Mouse (Mus musculus) lung, embryonic 16.5 days (tissue): ENCODE measurements around the gene Fmnl1. TPM values are rescaled to one million over a fixed set of nuclear protein-coding genes. Genes with fewer than 3 reads are reported as not detected.
A peak's percentile ranks its signal among the peaks of the same experiment; 100 is the strongest.

Source experiments
- ATAC-seq: fragments of 200-750 bp; cut with Nextera tagmentation; 2 replicates; pipeline ENCODE4 v1.8.0; 2017; ENCODE audit warnings: low read depth, mild to moderate bottlenecking, moderate library complexity
- H3K27ac ChIP-seq: fragments of 300-500 bp; sonication (generic); 2 replicates; pipeline ENCODE4 v1.5.1; 2014; ENCODE audit warnings: mild to moderate bottlenecking, control low read depth, low read length
- H3K27me3 ChIP-seq: fragments of 300-500 bp; sonication (generic); 2 replicates; pipeline ENCODE4 v1.6.1; 2014; ENCODE audit warnings: low read depth, low read length, mixed read lengths; ENCODE audit not compliant: control insufficient read depth, insufficient read depth
- H3K36me3 ChIP-seq: fragments of 300-500 bp; sonication (generic); 2 replicates; pipeline ENCODE4 v1.6.1; 2014; ENCODE audit warnings: low read length; ENCODE audit not compliant: control insufficient read depth, insufficient read depth
- H3K4me1 ChIP-seq: fragments of 300-500 bp; sonication (generic); replicated peaks from 2 replicates; pipeline ENCODE4 v1.6.1; 2014; ENCODE audit warnings: low read length, mixed read lengths; ENCODE audit not compliant: control insufficient read depth, insufficient read depth
- H3K4me2 ChIP-seq: fragments of 300-500 bp; sonication (generic); 2 replicates; pipeline ENCODE4 v1.6.1; 2014; ENCODE audit warnings: low read depth, low read length, control low read depth
- H3K4me3 ChIP-seq: fragments of 300-500 bp; sonication (generic); 2 replicates; pipeline ENCODE4 v1.5.1; 2014; ENCODE audit warnings: mild to moderate bottlenecking, low read length, control low read depth
- H3K9ac ChIP-seq: fragments of 300-500 bp; sonication (generic); 2 replicates; pipeline ENCODE4 v1.6.1; 2014; ENCODE audit warnings: low read length, control low read depth
- H3K9me3 ChIP-seq: fragments of 300-500 bp; sonication (generic); 2 replicates; pipeline ENCODE4 v1.6.1; 2016; ENCODE audit warnings: low read length; ENCODE audit not compliant: control insufficient read depth
- WGBS: fragments of 180-500 bp; shearing (Covaris S2); extraction: QIAGEN DNeasy Blood & Tissue Kit; methylation state at CpG from one replicate; pipeline ENCODE4 v1.1.7; 2014; 5-methylcytosine and 5-hydroxymethylcytosine counted together
- polyA plus RNA-seq: library from polyadenylated mRNA; unstranded; fragments of >200 nt; fragmentation: Nextera tagmentation; extraction: Ambion mirVana; gene quantifications from 2 replicates; pipeline ENCODE4 v1.2.1, GENCODE M21; 2015

The Fmnl1 gene
- polyA plus RNA-seq, 1 experiment from 2014 or later = 2.9 TPM

DNA sequence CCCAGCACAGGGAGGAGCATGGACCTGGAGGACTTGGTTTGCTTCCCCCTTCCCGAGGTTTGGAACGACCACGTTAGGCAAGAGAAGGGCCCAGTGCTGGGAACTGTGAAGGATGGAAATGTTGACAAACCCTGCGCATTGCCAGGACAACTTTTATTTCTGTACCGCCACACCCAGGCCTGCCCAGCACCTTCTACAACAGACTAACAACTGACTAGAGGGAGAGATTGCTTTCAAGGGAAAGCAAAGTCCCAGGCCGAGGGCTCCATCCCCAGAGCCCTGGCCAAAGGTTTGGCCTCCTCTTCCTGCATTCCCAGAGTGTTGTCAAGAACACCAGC is 30.2 kb upstream of the Fmnl1 start:
- Histone ChIP-seq H3K36me3 (peaks cover 8% of the 10 kb centered on the region; the same call in 1 of the 2 replicates), H3K4me1 (peaks cover 30% of the 10 kb centered on the region), H3K9me3 (no peaks in the 10 kb centered on the region), H3K27ac (peak overlapping the region; percentile 95), H3K4me3 (no peak overlapping the region), H3K27me3 (no peaks in the 10 kb centered on the region), H3K9ac (peak overlapping the region; percentile 50; the same call in 1 of the 2 replicates), H3K4me2 (no peak overlapping the region)
- ATAC-seq = no peak; the same call in none of the 2 replicates
- 34% methylated on average over 6 of the region's 6 CpGs for WGBS

DNA sequence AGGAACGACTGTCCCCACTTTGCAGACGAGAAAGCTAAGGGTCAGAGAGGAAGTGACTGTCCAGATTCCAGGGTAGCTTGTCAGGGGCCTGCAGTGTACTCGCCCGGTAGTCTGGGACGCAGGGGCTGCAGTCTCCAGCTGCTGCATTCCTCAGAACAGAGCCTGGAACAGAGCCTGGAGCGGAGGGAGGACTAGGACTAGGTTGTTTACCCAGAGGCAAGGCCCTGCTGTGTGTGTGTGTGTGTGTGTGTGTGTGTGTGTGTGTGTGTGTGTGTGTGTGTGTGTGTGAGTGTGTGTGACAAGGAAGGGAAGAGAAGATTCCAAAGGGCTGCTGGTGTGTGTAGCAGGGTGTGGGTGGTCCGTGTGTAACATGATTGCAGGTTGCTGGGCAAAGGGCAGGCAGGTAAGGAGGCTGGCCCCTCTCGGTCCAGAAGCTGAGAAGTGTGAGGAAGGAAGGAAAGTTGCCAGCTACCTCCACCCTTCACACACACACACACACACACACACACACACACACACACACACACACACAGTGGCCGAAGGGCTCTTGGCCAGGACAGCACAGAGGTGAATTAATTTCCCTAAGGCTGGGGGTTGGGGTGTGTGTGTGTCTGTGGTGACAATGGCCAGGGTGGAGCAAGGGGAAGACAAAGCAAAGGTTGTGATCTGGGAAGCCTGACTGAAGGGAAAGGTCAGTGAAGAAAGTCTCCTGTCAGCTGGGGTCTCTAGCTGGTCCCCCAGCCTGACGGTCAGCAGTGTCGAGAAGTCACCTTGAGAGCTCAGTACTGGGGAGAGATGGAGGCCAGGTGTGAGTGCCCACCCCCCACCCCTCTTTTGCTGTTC is 29.6 kb upstream of the Fmnl1 start:
- ATAC-seq = peak; percentile 87
- Histone ChIP-seq H3K27ac (peak overlapping the region; percentile 95), H3K4me1 (peaks cover 30% of the 10 kb centered on the region), H3K36me3 (peaks cover 8% of the 10 kb centered on the region; the same call in 1 of the 2 replicates), H3K4me2 (peak overlapping the region; percentile 17; the same call in 1 of the 2 replicates), H3K9ac (peak overlapping the region; percentile 50), H3K4me3 (no peak overlapping the region), H3K27me3 (no peaks in the 10 kb centered on the region), H3K9me3 (no peaks in the 10 kb centered on the region)
- 12% methylated on average over 11 of the region's 11 CpGs for WGBS

DNA sequence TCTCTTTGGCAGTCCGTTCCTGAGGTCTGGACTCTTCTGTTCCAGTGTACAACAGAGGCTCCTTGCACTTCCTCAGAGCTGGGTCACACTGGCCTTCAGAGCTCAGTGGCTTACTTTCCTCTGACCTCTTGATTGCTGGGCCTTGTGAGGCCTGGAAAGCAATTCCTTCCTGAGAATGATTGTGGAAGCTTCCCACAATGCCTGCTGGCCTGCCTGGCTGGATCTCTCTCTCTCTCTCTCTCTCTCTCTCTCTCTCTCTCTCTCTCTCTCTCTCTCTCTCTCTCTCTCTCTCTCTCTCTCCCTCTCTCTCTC is 29.0 kb upstream of the Fmnl1 start:
- peak overlapping the region; percentile 17; the same call in 1 of the 2 replicates for H3K4me2 ChIP-seq
- H3K36me3 ChIP-seq = peaks cover 8% of the 10 kb centered on the region; the same call in 1 of the 2 replicates
- WGBS = 14% methylated on average over 1 of the region's 1 CpGs
- peak overlapping the region; percentile 95 for H3K27ac ChIP-seq
- no peaks in the 10 kb centered on the region for H3K9me3 ChIP-seq
- H3K4me1 ChIP-seq = peaks cover 30% of the 10 kb centered on the region
- peak overlapping the region; percentile 47 for H3K9ac ChIP-seq
- no peak overlapping the region for H3K4me3 ChIP-seq
- peak; percentile 26 for ATAC-seq
- H3K27me3 ChIP-seq = no peaks in the 10 kb centered on the region

DNA sequence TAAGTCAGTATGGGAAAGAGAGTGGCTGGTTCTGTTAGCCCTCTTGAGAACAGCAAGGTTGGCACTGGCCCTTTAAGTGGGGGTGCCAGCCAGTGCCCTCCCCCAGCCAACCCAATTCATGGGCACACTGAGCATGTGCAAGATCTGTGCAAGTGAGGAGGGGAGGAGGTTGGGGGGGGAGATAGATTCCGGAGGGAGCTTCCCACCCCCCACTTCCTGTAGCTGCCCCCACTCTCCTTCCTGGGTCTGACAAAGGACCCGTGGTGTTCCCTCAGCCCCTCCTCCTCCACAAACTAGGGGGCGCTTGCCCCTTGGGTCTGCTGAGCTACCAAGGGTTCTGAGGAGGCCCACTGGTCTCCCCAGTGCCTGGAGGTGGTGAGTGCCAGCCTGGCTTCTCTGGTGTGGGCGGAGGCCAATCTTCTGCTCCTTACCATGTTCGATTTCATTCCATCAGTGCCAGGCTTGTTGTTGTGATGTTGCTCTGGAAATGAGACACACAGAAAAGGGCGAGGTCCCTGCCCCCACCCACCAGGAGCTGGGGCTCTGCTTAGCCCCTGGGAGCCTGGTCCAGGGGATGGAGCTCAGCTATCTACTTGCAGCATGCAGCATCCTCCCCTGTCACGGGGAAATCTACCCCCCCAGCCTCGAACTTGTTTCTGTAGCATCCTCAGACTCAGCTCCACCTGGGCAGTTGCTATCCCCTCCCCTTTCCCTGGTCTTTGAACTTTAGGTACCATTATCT is 28.3 kb upstream of the Fmnl1 start:
- H3K4me3 ChIP-seq = peak overlapping the region; percentile 33
- peak overlapping the region; percentile 95 for H3K27ac ChIP-seq
- H3K4me1 ChIP-seq = peaks cover 30% of the 10 kb centered on the region
- peak; percentile 73 for ATAC-seq
- H3K36me3 ChIP-seq = peaks cover 8% of the 10 kb centered on the region; the same call in 1 of the 2 replicates
- no peaks in the 10 kb centered on the region for H3K9me3 ChIP-seq
- H3K27me3 ChIP-seq = no peaks in the 10 kb centered on the region
- 27% methylated on average over 8 of the region's 8 CpGs for WGBS
- H3K4me2 ChIP-seq = peak overlapping the region; percentile 57
- peak overlapping the region; percentile 68 for H3K9ac ChIP-seq

DNA sequence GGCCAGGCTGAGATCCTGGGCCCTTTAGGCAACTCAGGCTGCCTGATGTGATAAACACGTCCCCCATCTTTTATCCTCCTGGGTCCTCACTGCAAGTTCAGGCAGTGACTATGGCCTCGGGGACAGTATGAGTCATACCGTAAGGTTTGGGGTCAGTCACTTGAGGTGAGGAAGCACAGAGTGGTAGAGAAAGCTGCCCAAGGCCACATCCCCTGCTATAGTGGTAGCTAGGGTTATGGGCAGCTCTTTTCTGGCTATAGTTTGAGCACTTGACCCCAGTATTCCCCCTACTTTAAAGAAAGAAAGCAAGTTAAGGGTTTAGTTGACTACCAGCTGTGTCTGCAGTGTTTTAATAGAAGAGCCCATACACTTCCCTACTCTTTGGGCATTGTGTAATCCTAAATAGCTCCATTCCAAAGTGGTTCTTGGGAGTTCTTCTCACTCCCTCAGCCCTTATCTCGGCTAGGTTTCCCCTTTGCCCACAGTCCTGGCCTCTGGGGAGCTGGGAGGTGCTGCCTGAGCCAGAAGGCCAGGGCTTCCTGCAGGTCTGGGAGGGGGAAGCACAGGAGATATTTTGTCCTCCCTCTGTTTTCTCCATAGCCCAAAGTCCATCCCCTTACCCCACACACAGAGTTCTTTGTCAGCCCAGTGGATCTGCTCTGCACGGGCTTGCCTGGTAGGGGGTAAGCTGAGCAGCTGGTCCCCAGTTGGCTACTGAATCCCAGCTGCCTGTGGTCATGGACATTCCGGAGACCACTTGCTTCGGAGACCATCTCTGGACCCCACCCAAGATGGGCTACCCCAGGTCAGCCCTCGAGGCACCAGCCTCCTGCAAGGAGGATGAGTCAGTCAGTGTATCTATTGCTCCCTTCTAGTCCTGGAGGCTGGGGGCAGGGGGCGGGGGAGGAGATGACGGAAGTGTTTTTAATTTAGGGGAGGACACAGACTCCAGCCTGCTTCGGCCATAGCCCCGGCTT is 26.3 kb upstream of the Fmnl1 start:
- H3K4me1 ChIP-seq = peaks cover 30% of the 10 kb centered on the region
- no peak overlapping the region for H3K27ac ChIP-seq
- 50% methylated on average over 12 of the region's 12 CpGs for WGBS

DNA sequence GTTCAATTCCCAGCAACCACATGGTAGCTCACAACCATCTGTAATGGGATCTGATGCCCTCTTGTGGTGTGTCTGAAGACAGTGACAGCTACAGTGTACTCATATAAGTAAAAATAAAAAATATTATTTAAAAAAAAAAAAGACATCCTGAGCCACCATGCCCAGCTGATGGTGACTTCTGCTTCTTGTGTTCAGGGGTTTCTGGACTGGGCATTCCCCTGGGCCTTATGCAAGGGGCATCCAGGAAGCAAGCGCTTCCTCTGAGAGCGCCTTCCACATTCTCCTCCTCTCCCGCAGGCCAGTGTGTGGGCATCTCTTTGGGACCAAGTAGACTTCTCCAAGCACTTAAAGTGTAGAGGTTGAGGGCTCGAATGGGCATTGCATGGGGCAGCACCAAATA is 24.5 kb upstream of the Fmnl1 start:
- Histone ChIP-seq H3K9me3 (no peaks in the 10 kb centered on the region), H3K4me1 (peaks cover 19% of the 10 kb centered on the region), H3K9ac (no peak overlapping the region), H3K4me2 (no peak overlapping the region), H3K27me3 (no peaks in the 10 kb centered on the region), H3K36me3 (no peaks in the 10 kb centered on the region), H3K4me3 (no peak overlapping the region), H3K27ac (no peak overlapping the region)
- ATAC-seq = no peak
- WGBS = 79% methylated on average over 4 of the region's 4 CpGs

More for the DNA sequence above, 26.3 kb upstream of the Fmnl1 start:
- Histone ChIP-seq H3K36me3 (no peaks in the 10 kb centered on the region), H3K4me3 (no peak overlapping the region), H3K27me3 (no peaks in the 10 kb centered on the region), H3K9ac (no peak overlapping the region), H3K9me3 (no peaks in the 10 kb centered on the region), H3K4me2 (no peak overlapping the region)
- no peak for ATAC-seq

DNA sequence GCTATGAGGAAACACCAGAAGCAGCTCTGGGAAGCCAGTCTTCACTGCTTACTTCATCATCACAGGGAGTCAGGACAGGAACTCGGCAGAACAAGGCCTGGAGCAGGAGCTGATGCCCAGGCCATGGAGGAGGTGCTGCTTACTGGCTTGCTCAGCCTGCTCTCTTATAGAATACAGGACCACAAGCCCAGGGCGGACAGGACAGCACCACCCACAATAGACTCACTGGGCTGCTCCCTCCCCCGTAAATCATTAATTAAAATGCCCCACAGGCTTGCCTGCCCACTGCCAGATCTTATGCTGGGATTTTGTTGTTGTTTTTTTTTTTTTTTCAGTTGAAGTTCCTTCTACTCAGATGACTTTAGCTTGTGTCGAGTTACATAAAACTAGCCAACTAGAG is 23.1 kb upstream of the Fmnl1 start:
- Histone ChIP-seq H3K4me1 (peaks cover 5% of the 10 kb centered on the region), H3K27ac (no peak overlapping the region), H3K4me3 (no peak overlapping the region), H3K9ac (no peak overlapping the region), H3K9me3 (no peaks in the 10 kb centered on the region), H3K36me3 (no peaks in the 10 kb centered on the region), H3K27me3 (no peaks in the 10 kb centered on the region), H3K4me2 (no peak overlapping the region)
- ATAC-seq = no peak
- 59% methylated on average over 4 of the region's 4 CpGs for WGBS

DNA sequence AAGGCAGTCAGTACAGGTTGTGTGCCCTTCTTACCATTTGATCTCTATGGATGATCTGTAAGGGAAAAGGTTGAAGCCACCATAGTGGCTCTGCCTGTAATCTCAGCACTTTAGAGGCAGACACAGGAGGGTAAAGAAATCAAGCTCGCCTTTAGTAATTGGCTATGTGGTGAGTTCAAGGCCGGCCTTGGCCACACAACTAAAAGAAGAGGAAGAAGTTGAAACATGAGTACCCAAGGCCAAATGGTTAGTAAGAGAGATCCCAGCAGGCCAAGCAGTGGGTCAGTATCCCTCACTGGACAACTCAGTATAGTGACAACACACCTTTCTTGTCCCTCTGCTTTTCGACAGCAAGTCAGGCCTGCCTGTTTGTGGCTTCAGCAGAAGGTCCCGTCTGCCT is 21.1 kb upstream of the Fmnl1 start:
- H3K4me2 ChIP-seq = no peak overlapping the region
- H3K27ac ChIP-seq = no peak overlapping the region
- no peak for ATAC-seq
- no peak overlapping the region for H3K9ac ChIP-seq
- H3K4me3 ChIP-seq = no peak overlapping the region
- no peaks in the 10 kb centered on the region for H3K4me1 ChIP-seq
- H3K9me3 ChIP-seq = no peaks in the 10 kb centered on the region
- no peaks in the 10 kb centered on the region for H3K27me3 ChIP-seq
- 94% methylated on average over 4 of the region's 4 CpGs for WGBS
- no peaks in the 10 kb centered on the region for H3K36me3 ChIP-seq
